Mouse (Mus musculus): ENCODE results near the gene Pnpla2.

The Pnpla2 gene

GRCm38 (mm10) chr7:141485186-141485585 lies 30.2 kb downstream of the Pnpla2 start:
- no peak for DNase-seq

- DNase-seq = no peak
Observed at GRCm38 (mm10) chr7:141485606-141486005, 30.6 kb downstream of the Pnpla2 start.

GRCm38 (mm10) chr7:141486239-141486638 lies 31.2 kb downstream of the Pnpla2 start:
- no peak for DNase-seq

- DNase-seq = no peak
Observed at GRCm38 (mm10) chr7:141487141-141487540, 32.1 kb downstream of the Pnpla2 start.

GRCm38 (mm10) chr7:141491151-141491550 lies 36.2 kb downstream of the Pnpla2 start:
- no peak for DNase-seq

- DNase-seq = no peak
Observed at GRCm38 (mm10) chr7:141492738-141493137, 37.7 kb downstream of the Pnpla2 start.

GRCm38 (mm10) chr7:141493729-141494128 lies 38.7 kb downstream of the Pnpla2 start:
- no peak for DNase-seq

GRCm38 (mm10) chr7:141495379-141495778 lies 40.4 kb downstream of the Pnpla2 start:
- no peak for DNase-seq

GRCm38 (mm10) chr7:141495940-141496339 lies 40.9 kb downstream of the Pnpla2 start:
- no peak for DNase-seq

GRCm38 (mm10) chr7:141497600-141497999 lies 42.6 kb downstream of the Pnpla2 start:
- no peak for DNase-seq

GRCm38 (mm10) chr7:141501820-141502555 lies 47.0 kb downstream of the Pnpla2 start:
- DNase-seq = no peak

GRCm38 (mm10) chr7:141502556-141502905 lies 47.5 kb downstream of the Pnpla2 start:
- DNase-seq = no peak

GRCm38 (mm10) chr7:141506278-141506677 lies 51.3 kb downstream of the Pnpla2 start:
- no peak for DNase-seq

- DNase-seq = no peak
Observed at GRCm38 (mm10) chr7:141508160-141508559, 53.2 kb downstream of the Pnpla2 start.

GRCm38 (mm10) chr7:141510196-141510595 lies 55.2 kb downstream of the Pnpla2 start:
- DNase-seq = no peak

Data from embryo, embryonic 11 days (tissue).